Mouse (Mus musculus) lung, postnatal 0 days (tissue): ENCODE results near the gene Neurl3. TPM values are rescaled to one million over a fixed set of nuclear protein-coding genes. Genes with fewer than 3 reads are reported as not detected.
A peak's percentile ranks its signal among the peaks of the same experiment; 100 is the strongest.

ENCODE experiments used
- ATAC-seq: fragments of 200-750 bp; cut with Nextera tagmentation; 2 replicates; pipeline ENCODE4 v1.8.0; 2017; ENCODE audit warnings: moderate library complexity
- DNase-seq: peaks from one replicate; pipeline ENCODE4 v3.0.0-alpha.2; 2016; ENCODE audit warnings: low spot score
- H3K27ac ChIP-seq: fragments of 300-500 bp; sonication (generic); 2 replicates; pipeline ENCODE4 v1.5.1; 2014; ENCODE audit warnings: antibody characterized with exemption, mild to moderate bottlenecking, low read length, mixed read lengths
- H3K27me3 ChIP-seq: fragments of 300-500 bp; sonication (generic); replicated peaks from 2 replicates; pipeline ENCODE4 v1.6.1; 2014; ENCODE audit warnings: low read length, mixed read lengths; ENCODE audit not compliant: insufficient read depth
- H3K36me3 ChIP-seq: fragments of 300-500 bp; sonication (generic); 2 replicates; pipeline ENCODE4 v1.6.1; 2014; ENCODE audit warnings: low read length, mixed read lengths; ENCODE audit not compliant: insufficient read depth
- H3K4me1 ChIP-seq: fragments of 300-500 bp; sonication (generic); 2 replicates; pipeline ENCODE4 v1.6.1; 2014; ENCODE audit warnings: antibody characterized with exemption, low read depth, low read length, mixed read lengths; ENCODE audit not compliant: insufficient read depth
- H3K4me2 ChIP-seq: fragments of 300-500 bp; sonication (generic); replicated peaks from 2 replicates; pipeline ENCODE4 v1.6.1; 2014; ENCODE audit warnings: low read depth, mild to moderate bottlenecking, low read length, moderate library complexity, mixed read lengths
- H3K4me3 ChIP-seq: fragments of 300-500 bp; sonication (generic); 2 replicates; pipeline ENCODE4 v1.5.1; 2014; ENCODE audit warnings: low read depth, low read length
- H3K9ac ChIP-seq: fragments of 300-500 bp; sonication (generic); replicated peaks from 2 replicates; pipeline ENCODE4 v1.6.1; 2014; ENCODE audit warnings: low read depth, mild to moderate bottlenecking
- H3K9me3 ChIP-seq: fragments of 300-500 bp; sonication (generic); 2 replicates; pipeline ENCODE4 v1.6.1; 2016; ENCODE audit warnings: low read length, mixed read lengths
- CTCF ChIP-seq: IDR thresholded peaks from 2 replicates; pipeline ENCODE4 v1.5.1; 2016; ENCODE audit warnings: antibody characterized with exemption, mild to moderate bottlenecking
- EP300 ChIP-seq: IDR thresholded peaks from 2 replicates; pipeline ENCODE4 v1.6.1; 2016; ENCODE audit warnings: antibody characterized with exemption, mild to moderate bottlenecking, control low read depth
- WGBS: fragments of 180-500 bp; shearing (Covaris S2); extraction: QIAGEN DNeasy Blood & Tissue Kit; methylation state at CpG from one replicate; pipeline ENCODE4 v1.1.7; 2014; 5-methylcytosine and 5-hydroxymethylcytosine counted together
- polyA plus RNA-seq: library from polyadenylated mRNA; unstranded; fragments of >200 nt; fragmentation: Nextera tagmentation; extraction: Ambion mirVana; gene quantifications from 2 replicates; pipeline ENCODE4 v1.2.1, GENCODE M21; 2015

Neurl3 gene
- polyA plus RNA-seq, 1 experiment from 2014 or later = 12.7 TPM

- WGBS = 88% methylated on average over 11 of the region's 11 CpGs
Observed at GRCm38 (mm10) chr1:36314959-36315775, 40.7 kb upstream of the Neurl3 start.

GRCm38 (mm10) chr1:36309498-36309901, 35.0 kb upstream of the Neurl3 start:
- peak; percentile 22 for ATAC-seq
- no peaks in the 10 kb centered on the region for H3K27me3 ChIP-seq
- no peaks in the 10 kb centered on the region for H3K9me3 ChIP-seq
- H3K4me3 ChIP-seq = peak overlapping the region; percentile 72; the same call in 1 of the 2 replicates
- H3K4me1 ChIP-seq = peaks cover 4% of the 10 kb centered on the region; the same call in 1 of the 2 replicates
- peak overlapping the region; percentile 26; the same call in 1 of the 2 replicates for H3K9ac ChIP-seq
- DNase-seq = peak; percentile 79
- no peaks in the 10 kb centered on the region for H3K36me3 ChIP-seq
- H3K27ac ChIP-seq = no peak overlapping the region
- 20% methylated on average over 3 of the region's 3 CpGs for WGBS
- peak; percentile 15; the same call in 1 of the 2 replicates for TF ChIP-seq EP300
- TF ChIP-seq CTCF = no peak
- H3K4me2 ChIP-seq = peak overlapping the region; percentile 68

More at GRCm38 (mm10) chr1:36314959-36315775, 40.7 kb upstream of the Neurl3 start:
- peaks cover 20% of the 10 kb centered on the region; the same call in 1 of the 2 replicates for H3K36me3 ChIP-seq
- H3K4me1 ChIP-seq = no peaks in the 10 kb centered on the region
- TF ChIP-seq CTCF (no peak), EP300 (no peak)
- ATAC-seq (no peak), DNase-seq (no peak)
- H3K4me3 ChIP-seq = no peak overlapping the region
- no peak overlapping the region for H3K4me2 ChIP-seq
- H3K27me3 ChIP-seq = no peaks in the 10 kb centered on the region
- no peak overlapping the region for H3K9ac ChIP-seq
- H3K9me3 ChIP-seq = no peaks in the 10 kb centered on the region
- H3K27ac ChIP-seq = no peak overlapping the region

- Histone ChIP-seq H3K9ac (peak overlapping the region; percentile 26; the same call in 1 of the 2 replicates), H3K27ac (no peak overlapping the region), H3K36me3 (no peaks in the 10 kb centered on the region), H3K4me3 (peak overlapping the region; percentile 72), H3K9me3 (no peaks in the 10 kb centered on the region), H3K27me3 (no peaks in the 10 kb centered on the region), H3K4me2 (peak overlapping the region; percentile 68), H3K4me1 (peaks cover 4% of the 10 kb centered on the region; the same call in 1 of the 2 replicates)
- no peak for ATAC-seq
- no peak for TF ChIP-seq EP300
- TF ChIP-seq CTCF = no peak
- WGBS = 53% methylated on average over 9 of the region's 9 CpGs
- peak; percentile 15 for DNase-seq
Observed at GRCm38 (mm10) chr1:36308966-36309475, 34.5 kb upstream of the Neurl3 start.

GRCm38 (mm10) chr1:36308451-36308901, 34.0 kb upstream of the Neurl3 start:
- WGBS = 5% methylated on average over 12 of the region's 12 CpGs
- Histone ChIP-seq H3K27ac (peak overlapping the region; percentile 96), H3K36me3 (no peaks in the 10 kb centered on the region), H3K9ac (peak overlapping the region; percentile 70), H3K27me3 (no peaks in the 10 kb centered on the region), H3K4me3 (peak overlapping the region; percentile 72), H3K4me1 (peaks cover 4% of the 10 kb centered on the region; the same call in 1 of the 2 replicates), H3K9me3 (no peaks in the 10 kb centered on the region), H3K4me2 (peak overlapping the region; percentile 68)
- DNase-seq (peak; percentile 15), ATAC-seq (no peak)
- TF ChIP-seq EP300 (no peak), CTCF (no peak)

- ATAC-seq = peak; percentile 89
- under 1% methylated on average over 55 of the region's 65 CpGs for WGBS
- H3K9ac ChIP-seq = peak within 1 kb of the TSS; percentile 70
Observed at GRCm38 (mm10) chr1:36307495-36308280, 33.2 kb upstream of the Neurl3 start, which contains the start of gene Arid5a. Gene Arid5a (plus strand): TSS chr1:36307733.

More at GRCm38 (mm10) chr1:36307495-36308280, 33.2 kb upstream of the Neurl3 start, which contains the start of gene Arid5a:
- TF ChIP-seq EP300 (peak; percentile 31; the same call in 1 of the 2 replicates), CTCF (no peak; the same call in 1 of the 2 replicates)
- H3K9me3 ChIP-seq = no peaks in the 10 kb centered on the region
- DNase-seq = peak; percentile 97
- no peaks in the 10 kb centered on the region for H3K27me3 ChIP-seq
- H3K4me2 ChIP-seq = peak within 1 kb of the TSS; percentile 68
- peak within 1 kb of the TSS; percentile 72 for H3K4me3 ChIP-seq
- H3K4me1 ChIP-seq = peaks cover 7% of the 10 kb centered on the region; the same call in 1 of the 2 replicates
- no peaks in the 10 kb centered on the region for H3K36me3 ChIP-seq
- peak within 1 kb of the TSS; percentile 96 for H3K27ac ChIP-seq
